Mouse (Mus musculus) intestine, embryonic 15.5 days (tissue): Measurements from ENCODE around the gene Paqr7. TPM values are rescaled to one million over a fixed set of nuclear protein-coding genes. Genes with fewer than 3 reads are reported as not detected.
"Not testable (repeated sequence)": the region's sequence is repeated elsewhere in the genome, so short reads cannot be mapped to it uniquely, and the experiment has no call there.

Source experiments
- ATAC-seq: fragments of 200-750 bp; cut with Nextera tagmentation; 2 replicates; pipeline ENCODE4 v1.8.0; 2017; ENCODE audit warnings: moderate TSS enrichment, moderate library complexity
- H3K27ac ChIP-seq: fragments of 300-500 bp; sonication (generic); 2 replicates; pipeline ENCODE4 v1.5.1; 2015; ENCODE audit warnings: mild to moderate bottlenecking, inconsistent platforms
- H3K27me3 ChIP-seq: fragments of 300-500 bp; sonication (generic); replicated peaks from 2 replicates; pipeline ENCODE4 v1.6.1; 2015; ENCODE audit warnings: inconsistent platforms
- H3K36me3 ChIP-seq: fragments of 300-500 bp; sonication (generic); 2 replicates; pipeline ENCODE4 v1.6.1; 2015; ENCODE audit warnings: inconsistent platforms
- H3K4me1 ChIP-seq: fragments of 300-500 bp; sonication (generic); replicated peaks from 2 replicates; pipeline ENCODE4 v1.6.1; 2015; ENCODE audit warnings: inconsistent platforms
- H3K4me2 ChIP-seq: fragments of 300-500 bp; sonication (generic); replicated peaks from 2 replicates; pipeline ENCODE4 v1.6.1; 2015; ENCODE audit warnings: mild to moderate bottlenecking, inconsistent platforms
- H3K4me3 ChIP-seq: fragments of 300-500 bp; sonication (generic); replicated peaks from 2 replicates; pipeline ENCODE4 v1.5.1; 2015; ENCODE audit warnings: inconsistent platforms
- H3K9ac ChIP-seq: fragments of 300-500 bp; sonication (generic); 2 replicates; pipeline ENCODE4 v1.6.1; 2015; ENCODE audit warnings: inconsistent platforms
- H3K9me3 ChIP-seq: fragments of 300-500 bp; sonication (generic); 2 replicates; pipeline ENCODE4 v1.6.1; 2016; ENCODE audit warnings: inconsistent platforms
- WGBS: fragments of 180-500 bp; shearing (Covaris S2); methylation state at CpG from one replicate; pipeline ENCODE4 v1.1.7; 2015; 5-methylcytosine and 5-hydroxymethylcytosine counted together
- polyA plus RNA-seq: library from polyadenylated mRNA; unstranded; fragments of >200 nt; fragmentation: Nextera tagmentation; extraction: Ambion mirVana; gene quantifications from 2 replicates; pipeline ENCODE4 v1.2.1, GENCODE M21; 2015

Paqr7 gene
- polyA plus RNA-seq, 1 experiment from 2014 or later = 11.5 TPM

DNA sequence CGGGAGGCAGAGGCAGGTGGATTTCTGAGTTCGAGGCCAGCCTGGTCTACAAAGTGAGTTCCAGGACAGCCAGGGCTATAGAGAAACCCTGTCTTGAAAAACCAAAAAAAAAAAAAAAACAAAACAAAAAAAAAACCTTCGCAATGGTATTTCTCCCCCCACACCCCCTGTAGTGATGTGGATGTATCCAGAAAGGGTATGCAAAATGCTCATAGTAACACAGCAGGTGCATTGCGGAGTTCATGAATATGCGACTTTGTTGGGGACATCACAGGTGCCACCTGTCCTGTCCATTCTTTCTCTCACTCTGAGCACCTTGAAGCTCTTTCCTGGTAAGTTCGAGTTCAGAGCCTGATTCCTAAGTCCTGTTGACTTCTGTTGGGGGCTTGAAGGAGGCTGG is 2.3 kb upstream of the Paqr7 start:
- not testable (repeated sequence) for H3K9ac ChIP-seq, H3K27me3 ChIP-seq, H3K27ac ChIP-seq, H3K4me3 ChIP-seq, H3K4me2 ChIP-seq, H3K9me3 ChIP-seq, H3K36me3 ChIP-seq, ATAC-seq
- 93% methylated on average over 6 of the region's 6 CpGs for WGBS
- peaks cover 30% of the 10 kb centered on the region for H3K4me1 ChIP-seq

GRCm38 (mm10) chr4:134494780-134495545 is 1.5 kb upstream of the Paqr7 start:
- Histone ChIP-seq H3K27me3 (no peaks in the 10 kb centered on the region), H3K27ac (peak overlapping the region; percentile 58), H3K9ac (no peak overlapping the region), H3K4me3 (no peak overlapping the region), H3K36me3 (no peaks in the 10 kb centered on the region), H3K9me3 (no peaks in the 10 kb centered on the region), H3K4me2 (no peak overlapping the region), H3K4me1 (peaks cover 30% of the 10 kb centered on the region)
- peak; percentile 58 for ATAC-seq
- 56% methylated on average over 16 of the region's 16 CpGs for WGBS

DNA sequence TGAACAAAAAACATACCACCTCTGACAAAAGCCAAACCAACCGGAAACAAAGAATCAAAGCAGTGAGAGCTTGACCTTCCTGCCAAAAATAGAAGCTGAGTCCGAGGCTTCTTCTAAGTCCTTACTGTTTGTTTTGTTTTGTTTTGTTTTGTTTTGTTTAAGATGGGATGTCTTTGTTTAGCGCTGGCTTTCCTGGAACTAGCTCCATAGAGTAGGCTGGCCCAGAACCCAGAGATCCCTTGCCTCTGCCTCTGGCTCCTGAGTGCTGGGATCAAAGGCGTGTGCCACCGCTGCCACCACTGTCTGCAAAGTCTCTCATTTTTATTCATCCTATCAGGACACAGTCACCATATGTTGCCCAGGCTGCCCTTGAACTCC is 962 bp upstream of the Paqr7 start:
- no peak overlapping the region for H3K4me3 ChIP-seq
- H3K9me3 ChIP-seq = no peaks in the 10 kb centered on the region
- peaks cover 30% of the 10 kb centered on the region for H3K4me1 ChIP-seq
- H3K9ac ChIP-seq = no peak overlapping the region
- no peaks in the 10 kb centered on the region for H3K27me3 ChIP-seq
- WGBS = 69% methylated on average over 5 of the region's 5 CpGs
- no peak overlapping the region for H3K27ac ChIP-seq
- no peak for ATAC-seq
- no peak overlapping the region for H3K4me2 ChIP-seq
- no peaks in the 10 kb centered on the region for H3K36me3 ChIP-seq

DNA sequence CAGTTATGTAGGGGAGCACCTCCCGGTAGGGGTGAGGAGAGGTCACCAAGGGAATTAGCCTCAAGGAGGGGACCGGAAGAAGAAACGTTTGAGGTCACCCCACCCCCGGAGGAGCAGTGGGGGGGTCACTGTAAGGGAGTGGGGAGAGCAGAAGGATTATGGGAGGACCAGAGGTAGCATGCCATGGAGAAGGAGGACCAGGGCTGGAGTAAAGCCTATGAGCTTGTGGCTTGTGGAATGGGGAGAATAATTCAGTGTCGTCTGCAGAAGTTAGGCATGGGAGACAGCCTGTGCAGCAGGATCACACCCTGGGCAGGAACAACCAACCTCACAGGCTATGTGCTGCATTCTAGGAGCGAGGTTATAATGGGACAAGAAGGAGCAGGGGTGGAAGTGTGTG is 726 bp downstream of the Paqr7 start:
- peak; percentile 49; the same call in 1 of the 2 replicates for ATAC-seq
- peak overlapping the region; percentile 73 for H3K27ac ChIP-seq
- WGBS = 10% methylated on average over 6 of the region's 6 CpGs

DNA sequence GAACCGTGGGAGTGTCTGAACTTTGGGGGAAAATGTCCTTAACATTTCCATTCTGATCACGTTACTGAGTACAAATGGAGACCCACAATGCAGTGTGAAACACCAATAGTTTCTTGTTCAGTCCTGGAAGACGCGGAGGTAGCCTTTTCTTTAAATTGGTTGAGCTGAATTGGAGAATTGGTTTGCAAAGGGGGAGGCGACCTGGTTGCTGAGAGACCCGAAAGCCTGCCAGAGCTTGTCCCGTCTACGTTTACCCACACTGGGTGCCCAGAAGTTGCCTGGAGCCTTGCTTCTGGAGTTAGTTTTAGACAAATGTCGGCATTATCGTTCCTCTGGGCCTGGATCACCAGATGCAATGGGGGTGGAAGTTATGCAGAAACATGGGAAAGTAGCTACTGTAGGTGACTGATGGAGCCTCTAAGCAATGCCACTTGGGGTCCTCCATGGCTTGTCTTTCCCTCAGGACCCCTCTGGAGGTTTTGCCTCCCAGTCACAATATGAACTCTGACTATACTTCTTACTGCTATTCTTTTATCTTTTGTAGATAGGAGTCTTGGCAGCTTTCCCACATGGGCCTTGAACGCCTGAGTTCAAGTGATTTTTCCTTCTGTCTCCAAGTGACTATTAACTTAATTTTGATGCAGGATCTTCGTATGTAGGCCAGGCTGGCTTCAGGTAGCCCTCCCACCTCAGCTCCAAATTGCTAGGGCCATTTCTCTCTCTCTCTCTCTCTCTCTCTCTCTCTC is 1.7 kb downstream of the Paqr7 start:
- WGBS = 77% methylated on average over 12 of the region's 12 CpGs
- Histone ChIP-seq H3K4me2 (peak overlapping the region; percentile 99), H3K4me3 (no peak overlapping the region), H3K36me3 (no peaks in the 10 kb centered on the region), H3K27ac (no peak overlapping the region), H3K9ac (no peak overlapping the region), H3K9me3 (no peaks in the 10 kb centered on the region), H3K27me3 (no peaks in the 10 kb centered on the region), H3K4me1 (peaks cover 30% of the 10 kb centered on the region)
- ATAC-seq = no peak

More for the DNA sequence above, 726 bp downstream of the Paqr7 start:
- Histone ChIP-seq H3K4me3 (peak overlapping the region; percentile 56), H3K4me2 (peak overlapping the region; percentile 99), H3K27me3 (no peaks in the 10 kb centered on the region), H3K36me3 (no peaks in the 10 kb centered on the region), H3K4me1 (peaks cover 30% of the 10 kb centered on the region), H3K9ac (peak overlapping the region; percentile 62), H3K9me3 (no peaks in the 10 kb centered on the region)

- not testable (repeated sequence) for H3K9ac ChIP-seq, H3K27ac ChIP-seq, H3K27me3 ChIP-seq, H3K36me3 ChIP-seq, H3K4me2 ChIP-seq, H3K9me3 ChIP-seq, H3K4me3 ChIP-seq, ATAC-seq
- H3K4me1 ChIP-seq = peaks cover 30% of the 10 kb centered on the region
- WGBS = 86% methylated on average over 6 of the region's 6 CpGs
These were observed 2.5 kb downstream of the Paqr7 start for GRCm38 (mm10) chr4:134498983-134499382.

DNA sequence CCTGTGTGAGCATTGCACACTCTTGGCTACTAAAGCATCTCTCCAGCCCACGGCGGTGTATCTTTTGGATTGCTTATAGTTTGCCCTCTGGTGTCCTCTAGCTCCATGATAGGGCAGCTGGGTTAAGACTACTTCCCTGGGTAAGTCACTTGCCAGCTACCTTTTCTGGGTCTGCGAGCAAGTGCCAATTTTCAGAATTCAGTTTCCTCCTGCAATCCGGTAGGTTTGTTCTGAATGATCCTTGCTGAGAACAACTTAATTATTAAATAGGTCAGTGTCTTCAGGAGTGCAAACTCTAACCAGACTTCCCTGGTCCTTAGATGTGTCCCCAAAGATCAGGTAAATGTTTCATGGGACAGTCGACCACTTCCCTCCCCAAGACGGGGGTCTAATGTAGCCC is 4.6 kb downstream of the Paqr7 start:
- Histone ChIP-seq H3K4me2 (no peak overlapping the region), H3K27me3 (no peaks in the 10 kb centered on the region), H3K4me1 (peaks cover 16% of the 10 kb centered on the region), H3K36me3 (no peaks in the 10 kb centered on the region), H3K4me3 (no peak overlapping the region), H3K27ac (no peak overlapping the region), H3K9me3 (no peaks in the 10 kb centered on the region), H3K9ac (no peak overlapping the region)
- no peak for ATAC-seq
- 92% methylated on average over 6 of the region's 6 CpGs for WGBS

- no peak overlapping the region for H3K4me3 ChIP-seq
- H3K27ac ChIP-seq = no peak overlapping the region
- H3K9me3 ChIP-seq = no peaks in the 10 kb centered on the region
- no peak overlapping the region for H3K4me2 ChIP-seq
- H3K9ac ChIP-seq = no peak overlapping the region
- 77% methylated on average over 4 of the region's 4 CpGs for WGBS
- H3K4me1 ChIP-seq = no peaks in the 10 kb centered on the region
- no peaks in the 10 kb centered on the region for H3K36me3 ChIP-seq
- ATAC-seq = peak; percentile 38; the same call in 1 of the 2 replicates
- H3K27me3 ChIP-seq = no peaks in the 10 kb centered on the region
These were observed 7.3 kb downstream of the Paqr7 start for GRCm38 (mm10) chr4:134503686-134504357.

DNA sequence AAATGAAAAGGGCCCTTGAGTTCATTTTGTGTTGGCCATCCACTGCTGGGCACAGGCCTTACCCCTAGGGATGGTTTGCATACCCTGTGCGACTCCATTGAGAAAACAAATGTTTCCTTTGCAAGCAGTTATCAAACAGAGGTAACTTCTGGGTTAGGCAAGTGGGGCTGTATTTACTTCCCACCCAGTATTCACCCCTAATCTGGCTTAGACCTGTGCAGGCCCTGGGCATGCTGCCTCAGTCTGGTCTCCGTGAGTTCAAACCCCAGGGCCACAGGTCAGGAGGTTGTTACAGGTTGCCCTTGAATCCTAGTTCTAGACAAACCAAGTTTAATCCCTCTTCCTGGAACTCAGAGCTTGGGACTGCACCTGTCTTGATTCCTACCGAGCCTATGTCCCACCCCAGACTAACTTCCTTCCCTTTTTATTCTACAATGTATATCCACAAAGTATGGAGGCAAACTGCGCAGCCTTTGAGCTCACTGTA is 8.8 kb downstream of the Paqr7 start:
- H3K4me2 ChIP-seq = no peak overlapping the region
- no peak overlapping the region for H3K9ac ChIP-seq
- no peak overlapping the region for H3K27ac ChIP-seq
- H3K4me3 ChIP-seq = no peak overlapping the region
- ATAC-seq = no peak
- H3K4me1 ChIP-seq = no peaks in the 10 kb centered on the region
- no peaks in the 10 kb centered on the region for H3K36me3 ChIP-seq
- H3K9me3 ChIP-seq = no peaks in the 10 kb centered on the region
- WGBS = 86% methylated on average over 4 of the region's 4 CpGs
- no peaks in the 10 kb centered on the region for H3K27me3 ChIP-seq

- H3K9ac ChIP-seq = no peak overlapping the region
- H3K4me2 ChIP-seq = no peak overlapping the region
- no peaks in the 10 kb centered on the region for H3K9me3 ChIP-seq
- no peaks in the 10 kb centered on the region for H3K27me3 ChIP-seq
- no peak overlapping the region for H3K4me3 ChIP-seq
- peaks cover under 1% of the 10 kb centered on the region; the same call in 1 of the 2 replicates for H3K4me1 ChIP-seq
- no peak for ATAC-seq
- 87% methylated on average over 3 of the region's 4 CpGs for WGBS
- no peak overlapping the region for H3K27ac ChIP-seq
- H3K36me3 ChIP-seq = no peaks in the 10 kb centered on the region
These were observed 9.6 kb downstream of the Paqr7 start for GRCm38 (mm10) chr4:134505966-134506594.

DNA sequence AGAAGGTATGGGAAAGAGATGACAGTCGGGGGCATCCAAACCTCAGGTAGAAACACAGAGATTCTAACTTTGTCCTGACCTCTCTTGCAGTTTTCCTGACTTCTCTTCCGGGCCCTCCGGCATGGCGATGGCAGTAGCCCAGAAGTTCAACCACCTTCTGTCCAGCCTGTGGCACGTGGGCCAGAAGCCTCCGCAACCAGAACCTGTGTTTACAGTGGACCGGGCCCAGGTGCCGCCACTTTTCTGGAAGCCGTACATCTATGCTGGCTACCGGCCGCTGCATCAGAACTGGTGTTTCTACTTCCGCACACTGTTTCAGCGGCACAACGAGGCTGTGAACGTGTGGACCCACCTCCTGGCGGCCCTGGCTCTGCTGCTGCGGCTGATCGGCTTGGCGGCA is 10.2 kb downstream of the Paqr7 start:
- peaks cover 4% of the 10 kb centered on the region for H3K4me1 ChIP-seq
- no peaks in the 10 kb centered on the region for H3K9me3 ChIP-seq
- WGBS = 84% methylated on average over 19 of the region's 19 CpGs

GRCm38 (mm10) chr4:134510396-134510795 is 13.9 kb downstream of the Paqr7 start:
- H3K4me1 ChIP-seq = peaks cover 17% of the 10 kb centered on the region
- peak; percentile 6 for ATAC-seq
- no peaks in the 10 kb centered on the region for H3K9me3 ChIP-seq
- no peak overlapping the region for H3K4me3 ChIP-seq
- no peak overlapping the region for H3K27ac ChIP-seq
- H3K4me2 ChIP-seq = no peak overlapping the region
- WGBS = 75% methylated on average over 4 of the region's 4 CpGs
- H3K27me3 ChIP-seq = no peaks in the 10 kb centered on the region
- H3K9ac ChIP-seq = no peak overlapping the region
- H3K36me3 ChIP-seq = no peaks in the 10 kb centered on the region

More for the DNA sequence above, 10.2 kb downstream of the Paqr7 start:
- H3K27me3 ChIP-seq = no peaks in the 10 kb centered on the region
- H3K27ac ChIP-seq = no peak overlapping the region
- no peaks in the 10 kb centered on the region for H3K36me3 ChIP-seq
- no peak for ATAC-seq
- no peak overlapping the region for H3K9ac ChIP-seq
- no peak overlapping the region for H3K4me2 ChIP-seq
- no peak overlapping the region for H3K4me3 ChIP-seq
